Mouse (Mus musculus): ENCODE results near the gene S1pr5. TPM values are rescaled to one million over a fixed set of nuclear protein-coding genes. Genes with fewer than 3 reads are reported as not detected.
"Not testable (repeated sequence)": the region's sequence is repeated elsewhere in the genome, so short reads cannot be mapped to it uniquely, and the experiment has no call there.

S1pr5 gene
- polyA plus RNA-seq, 1 experiment from 2014 or later = 5.0 TPM

- Histone ChIP-seq H3K4me2 (ENCODE audit: low read depth, low read length) (no peak overlapping the region), H3K27ac (ENCODE audit: low read depth, low read length) (no peak overlapping the region), H3K36me3 (ENCODE audit: control insufficient read depth, insufficient read depth, low read length) (no peaks in the 10 kb centered on the region), H3K9me3 (ENCODE audit: control insufficient read depth, low read length) (no peaks in the 10 kb centered on the region), H3K4me1 (ENCODE audit: control insufficient read depth, insufficient read depth, low read length) (peaks cover 4% of the 10 kb centered on the region; the same call in 1 of the 2 replicates), H3K9ac (replicated peaks; ENCODE audit: low read depth, low read length) (no peak overlapping the region), H3K4me3 (ENCODE audit: low read depth, low read length) (no peak overlapping the region), H3K27me3 (ENCODE audit: control insufficient read depth, insufficient read depth, low read length) (no peaks in the 10 kb centered on the region)
- WGBS = 80% methylated on average over 6 of the region's 6 CpGs
- ATAC-seq (ENCODE audit: low read depth) = no peak
These were observed 12.3 kb upstream of the S1pr5 start for GRCm38 (mm10) chr9:21260491-21261040.

- not testable (repeated sequence) for ATAC-seq (ENCODE audit: low read depth); H3K27me3 ChIP-seq (ENCODE audit: control insufficient read depth, insufficient read depth, low read length); H3K9ac ChIP-seq (replicated peaks; ENCODE audit: low read depth, low read length); H3K9me3 ChIP-seq (ENCODE audit: control insufficient read depth, low read length); H3K27ac ChIP-seq (ENCODE audit: low read depth, low read length); H3K4me1 ChIP-seq (ENCODE audit: control insufficient read depth, insufficient read depth, low read length); H3K36me3 ChIP-seq (ENCODE audit: control insufficient read depth, insufficient read depth, low read length); H3K4me3 ChIP-seq (ENCODE audit: low read depth, low read length); H3K4me2 ChIP-seq (ENCODE audit: low read depth, low read length)
- WGBS = 79% methylated on average over 4 of the region's 4 CpGs
These were observed 8.1 kb upstream of the S1pr5 start for GRCm38 (mm10) chr9:21256349-21256748.

GRCm38 (mm10) chr9:21254690-21255089, 6.4 kb upstream of the S1pr5 start:
- Histone ChIP-seq H3K27me3 (ENCODE audit: control insufficient read depth, insufficient read depth, low read length) (peaks cover 5% of the 10 kb centered on the region; the same call in 1 of the 2 replicates), H3K4me2 (ENCODE audit: low read depth, low read length) (no peak overlapping the region), H3K9ac (replicated peaks; ENCODE audit: low read depth, low read length) (no peak overlapping the region), H3K4me1 (ENCODE audit: control insufficient read depth, insufficient read depth, low read length) (no peaks in the 10 kb centered on the region), H3K4me3 (ENCODE audit: low read depth, low read length) (no peak overlapping the region), H3K9me3 (ENCODE audit: control insufficient read depth, low read length) (no peaks in the 10 kb centered on the region), H3K27ac (ENCODE audit: low read depth, low read length) (no peak overlapping the region), H3K36me3 (ENCODE audit: control insufficient read depth, insufficient read depth, low read length) (no peaks in the 10 kb centered on the region)
- no peak for ATAC-seq (ENCODE audit: low read depth)

GRCm38 (mm10) chr9:21251116-21251735, 3.0 kb upstream of the S1pr5 start:
- Histone ChIP-seq H3K4me2 (ENCODE audit: low read depth, low read length) (no peak overlapping the region), H3K4me3 (ENCODE audit: low read depth, low read length) (no peak overlapping the region), H3K9me3 (ENCODE audit: control insufficient read depth, low read length) (no peaks in the 10 kb centered on the region), H3K36me3 (ENCODE audit: control insufficient read depth, insufficient read depth, low read length) (no peaks in the 10 kb centered on the region), H3K4me1 (ENCODE audit: control insufficient read depth, insufficient read depth, low read length) (no peaks in the 10 kb centered on the region), H3K27me3 (ENCODE audit: control insufficient read depth, insufficient read depth, low read length) (peaks cover 27% of the 10 kb centered on the region), H3K9ac (replicated peaks; ENCODE audit: low read depth, low read length) (no peak overlapping the region), H3K27ac (ENCODE audit: low read depth, low read length) (no peak overlapping the region)
- WGBS = 77% methylated on average over 13 of the region's 13 CpGs
- ATAC-seq (ENCODE audit: low read depth) = no peak

GRCm38 (mm10) chr9:21250509-21250908, 2.3 kb upstream of the S1pr5 start:
- Histone ChIP-seq H3K27ac (ENCODE audit: low read depth, low read length) (no peak overlapping the region), H3K9me3 (ENCODE audit: control insufficient read depth, low read length) (no peaks in the 10 kb centered on the region), H3K4me2 (ENCODE audit: low read depth, low read length) (no peak overlapping the region), H3K9ac (replicated peaks; ENCODE audit: low read depth, low read length) (no peak overlapping the region), H3K4me1 (ENCODE audit: control insufficient read depth, insufficient read depth, low read length) (no peaks in the 10 kb centered on the region), H3K4me3 (ENCODE audit: low read depth, low read length) (no peak overlapping the region), H3K27me3 (ENCODE audit: control insufficient read depth, insufficient read depth, low read length) (peaks cover 31% of the 10 kb centered on the region), H3K36me3 (ENCODE audit: control insufficient read depth, insufficient read depth, low read length) (no peaks in the 10 kb centered on the region)
- 54% methylated on average over 2 of the region's 2 CpGs for WGBS
- ATAC-seq (ENCODE audit: low read depth) = no peak

- Histone ChIP-seq H3K4me3 (ENCODE audit: low read depth, low read length) (no peak overlapping the region), H3K9me3 (ENCODE audit: control insufficient read depth, low read length) (no peaks in the 10 kb centered on the region), H3K36me3 (ENCODE audit: control insufficient read depth, insufficient read depth, low read length) (no peaks in the 10 kb centered on the region), H3K27ac (ENCODE audit: low read depth, low read length) (no peak overlapping the region), H3K4me1 (ENCODE audit: control insufficient read depth, insufficient read depth, low read length) (peaks cover 3% of the 10 kb centered on the region; the same call in 1 of the 2 replicates), H3K9ac (replicated peaks; ENCODE audit: low read depth, low read length) (no peak overlapping the region), H3K4me2 (ENCODE audit: low read depth, low read length) (no peak overlapping the region), H3K27me3 (ENCODE audit: control insufficient read depth, insufficient read depth, low read length) (peaks cover 37% of the 10 kb centered on the region)
- ATAC-seq (ENCODE audit: low read depth) = no peak
- WGBS = 35% methylated on average over 17 of the region's 17 CpGs
These were observed 1.6 kb upstream of the S1pr5 start for GRCm38 (mm10) chr9:21249629-21250508.

GRCm38 (mm10) chr9:21246342-21246741, 1.9 kb downstream of the S1pr5 start:
- H3K9ac ChIP-seq (replicated peaks; ENCODE audit: low read depth, low read length) = no peak overlapping the region
- H3K4me1 ChIP-seq (ENCODE audit: control insufficient read depth, insufficient read depth, low read length) = peaks cover 12% of the 10 kb centered on the region
- H3K9me3 ChIP-seq (ENCODE audit: control insufficient read depth, low read length) = no peaks in the 10 kb centered on the region
- no peak overlapping the region for H3K4me3 ChIP-seq (ENCODE audit: low read depth, low read length)
- H3K36me3 ChIP-seq (ENCODE audit: control insufficient read depth, insufficient read depth, low read length) = no peaks in the 10 kb centered on the region
- 67% methylated on average over 1 of the region's 1 CpGs for WGBS
- no peak overlapping the region for H3K4me2 ChIP-seq (ENCODE audit: low read depth, low read length)
- ATAC-seq (ENCODE audit: low read depth) = no peak
- no peak overlapping the region for H3K27ac ChIP-seq (ENCODE audit: low read depth, low read length)
- peaks cover 48% of the 10 kb centered on the region for H3K27me3 ChIP-seq (ENCODE audit: control insufficient read depth, insufficient read depth, low read length)

- peaks cover 47% of the 10 kb centered on the region for H3K27me3 ChIP-seq (ENCODE audit: control insufficient read depth, insufficient read depth, low read length)
- H3K9ac ChIP-seq (replicated peaks; ENCODE audit: low read depth, low read length) = peak overlapping the region; percentile 60
- WGBS = 5% methylated on average over 16 of the region's 16 CpGs
- H3K27ac ChIP-seq (ENCODE audit: low read depth, low read length) = peak overlapping the region; percentile 64; the same call in 1 of the 2 replicates
- H3K9me3 ChIP-seq (ENCODE audit: control insufficient read depth, low read length) = no peaks in the 10 kb centered on the region
- no peak for ATAC-seq (ENCODE audit: low read depth)
- H3K4me2 ChIP-seq (ENCODE audit: low read depth, low read length) = peak overlapping the region; percentile 74
- peak overlapping the region; percentile 41 for H3K4me3 ChIP-seq (ENCODE audit: low read depth, low read length)
- H3K36me3 ChIP-seq (ENCODE audit: control insufficient read depth, insufficient read depth, low read length) = no peaks in the 10 kb centered on the region
- H3K4me1 ChIP-seq (ENCODE audit: control insufficient read depth, insufficient read depth, low read length) = peaks cover 12% of the 10 kb centered on the region
These were observed 3.1 kb downstream of the S1pr5 start for GRCm38 (mm10) chr9:21245113-21245487.

All from neural tube, embryonic 14.5 days (tissue).